Mouse (Mus musculus) olfactory bulb, adult 2 months (tissue): Measurements from ENCODE around the gene Gm28041.

Source experiments
- CTCF ChIP-seq: fragments of 200-500 bp; IDR thresholded peaks from 2 replicates; pipeline ENCODE4 v1.5.1; 2012; ENCODE audit warnings: low read depth, mild to moderate bottlenecking, low read length, moderate library complexity; ENCODE audit not compliant: insufficient read depth
- POLR2A ChIP-seq: fragments of 200-500 bp; IDR thresholded peaks from 2 replicates; pipeline ENCODE4 v1.6.1; 2012; ENCODE audit warnings: mild to moderate bottlenecking, low read depth, low read length, moderate library complexity; ENCODE audit not compliant: insufficient read depth

DNA sequence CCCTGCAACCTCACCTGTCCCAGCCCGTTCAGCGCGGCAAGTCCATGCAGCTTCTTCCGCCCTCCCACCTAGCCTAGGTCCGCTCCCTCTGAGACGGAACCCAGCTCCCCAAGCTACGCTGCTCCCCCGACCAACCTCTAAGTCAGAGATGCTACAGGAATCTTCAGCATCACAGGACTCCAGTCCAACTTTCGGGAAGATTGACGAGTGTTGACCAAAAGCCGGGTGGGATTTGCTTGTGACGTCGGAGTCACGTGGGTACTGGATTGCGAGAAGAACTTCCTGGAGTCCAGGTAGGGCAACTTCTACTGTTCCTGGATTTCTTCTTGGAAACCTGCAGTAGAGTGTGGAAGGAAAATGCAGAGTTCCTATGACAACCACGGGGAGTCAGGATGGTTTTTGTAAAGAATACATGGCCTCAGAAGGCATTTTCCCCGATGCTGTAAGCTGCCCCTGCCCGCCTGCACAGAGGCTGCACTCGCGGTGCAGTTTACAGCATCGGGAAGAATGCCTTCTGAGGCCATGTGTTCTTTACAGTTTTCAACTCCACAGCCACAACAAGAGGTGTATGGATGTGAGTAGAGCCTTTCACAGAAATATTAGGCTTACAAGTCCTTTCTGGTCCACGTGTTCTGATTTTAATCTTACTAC is 45.8 kb upstream of the Gm28041 start, which contains the start of gene Zfp459:
- TF ChIP-seq POLR2A, result no peak
- no peak for TF ChIP-seq CTCF
